9 mouse cellular contexts compared by ENCODE assay signal in the genomic region with DNA sequence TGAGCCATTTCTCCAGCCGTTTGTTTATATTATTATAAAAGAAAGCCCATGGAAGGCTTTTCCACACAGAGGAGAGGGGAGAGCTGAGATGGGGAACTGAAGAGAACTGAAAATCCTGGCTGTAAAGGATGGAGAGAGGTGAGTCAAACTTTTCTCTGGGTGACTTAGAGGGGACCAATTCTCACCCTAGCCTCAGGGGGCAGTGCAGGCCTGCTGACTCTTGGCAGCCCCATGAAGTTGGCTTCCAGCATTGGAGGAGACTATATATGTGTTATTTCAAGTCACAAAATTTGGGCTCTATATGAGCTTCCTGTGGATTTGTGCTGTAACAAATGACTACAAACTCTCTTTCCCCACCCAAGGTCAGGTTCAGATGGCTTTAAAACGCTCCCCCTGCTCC. TPM values are rescaled to one million over a fixed set of nuclear protein-coding genes. Genes with fewer than 3 reads are reported as not detected.
A peak's percentile ranks its signal among the peaks of the same experiment; 100 is the strongest.
DNase-seq lines count a peak whose midpoint lies in the region; ATAC-seq and TF ChIP-seq lines count a peak whose summit lies in the region.
"Had no signal": no experiment of that assay in that cellular context is flagged by ENCODE, and none has a peak within 500 bp of the region (broad histone marks: within the 10 kb centered on the region; RNA-seq: fewer than 3 reads in every experiment).

No protein-coding gene starts in this region.

- no peaks in the 10 kb centered on the region for H3K9me3 ChIP-seq in limb, embryonic 11.5 days (ENCODE audit: control insufficient read depth, low read length)

- H3K27me3 ChIP-seq in limb, embryonic 11.5 days (ENCODE audit: control insufficient read depth, insufficient read depth, low read length), result no peaks in the 10 kb centered on the region

- intact Hi-C loops in heart, postnatal 36 days (cut with DNase I), result no loop called here

- no peak for ATAC-seq in limb, embryonic 11.5 days (ENCODE audit: insufficient number of reproducible peaks, low FRiP score, low TSS enrichment, low read depth)

- no peak overlapping the region for H3K4me3 ChIP-seq in lung, adult 2 months (replicated peaks; ENCODE audit: extremely low read depth, low read depth, low read length)
- no peak overlapping the region for H3K4me3 ChIP-seq in limb, embryonic 11.5 days (ENCODE audit: low read depth, low read length)

- H3K4me2 ChIP-seq in limb, embryonic 11.5 days (ENCODE audit: low read depth, severe bottlenecking), result no peak overlapping the region

- TF ChIP-seq CTCF in lung, adult 2 months (IDR thresholded peaks at IDR 0.05; ENCODE audit: insufficient read depth, low read length), result peak; percentile 58

- no peak overlapping the region for H3K9ac ChIP-seq in limb, embryonic 11.5 days (ENCODE audit: low read length)

- H3K27ac ChIP-seq in limb, embryonic 11.5 days (replicated peaks; ENCODE audit: low read depth, low read length), result no peak overlapping the region

- 81% methylated on average over 2 of the region's 2 CpGs for WGBS in lung, adult 2 months
- 65% methylated on average over 2 of the region's 2 CpGs for WGBS in limb, embryonic 11.5 days

- peaks cover 5% of the 10 kb centered on the region; the same call in 1 of the 2 replicates for H3K36me3 ChIP-seq in limb, embryonic 11.5 days (ENCODE audit: control insufficient read depth, insufficient read depth, low read length)

- no peak for TF ChIP-seq POLR2A in lung, adult 2 months (IDR thresholded peaks at IDR 0.05; ENCODE audit: borderline replicate concordance, extremely low read depth, low read depth, low read length)

- DNase-seq in heart, adult 11 months, result peak; percentile 60
- no peak for DNase-seq in heart, postnatal 36 days
- no peak for DNase-seq in lung, adult 2 months
- no peak for DNase-seq in lung, postnatal 14 days
- DNase-seq in MN1 (ENCODE audit: low spot score), result peak; percentile 21
- DNase-seq in limb, embryonic 11.5 days (ENCODE audit: low spot score), result peak; percentile 40
- DNase-seq in right cerebral cortex, postnatal 10 days (ENCODE audit: low spot score in 2 of 2), result no peak
- DNase-seq in cerebellum, adult 11-12 months, result no peak
- DNase-seq: cerebellum, adult 8-10 months had no signal

- no peaks in the 10 kb centered on the region for H3K4me1 ChIP-seq in lung, adult 2 months (ENCODE audit: control insufficient read depth, insufficient read depth, low read length)
- no peaks in the 10 kb centered on the region for H3K4me1 ChIP-seq in limb, embryonic 11.5 days (ENCODE audit: control insufficient read depth, insufficient read depth, low read length)

RNA-seq across cellular contexts. Expression of gene Sdc1, which starts 8.5 kb away (rescaled TPM):
- total RNA-seq in heart, postnatal 36 days (2021), result 1 to 10 TPM; 5.2 to 6.9 TPM
- 200 and 209 TPM in 2 replicates for polyA plus RNA-seq in lung, adult 2 months (2012; rRNA removed)
- 219 and 223 TPM in 2 replicates for polyA plus RNA-seq in limb, embryonic 11.5 days (2014; fragmentation: Nextera tagmentation; extraction: Ambion mirVana)

Comparison
In these comparisons a context has a peak if more than half of its experiments do, and no peak if none do; other contexts are left out.
1. DNase-seq: peak in heart, adult 11 months (single experiment), MN1 (single experiment) and limb, embryonic 11.5 days (single experiment); none in heart, postnatal 36 days (0 of 2), lung, adult 2 months (single experiment), lung, postnatal 14 days (single experiment), right cerebral cortex, postnatal 10 days (0 of 2) and cerebellum, adult 11-12 months (single experiment).